Mouse (Mus musculus): ENCODE data around the gene Oprm1. TPM values are rescaled to one million over a fixed set of nuclear protein-coding genes. Genes with fewer than 3 reads are reported as not detected.

The Oprm1 gene
- total RNA-seq, 2 experiments from 2014 or later = not detected

DNA sequence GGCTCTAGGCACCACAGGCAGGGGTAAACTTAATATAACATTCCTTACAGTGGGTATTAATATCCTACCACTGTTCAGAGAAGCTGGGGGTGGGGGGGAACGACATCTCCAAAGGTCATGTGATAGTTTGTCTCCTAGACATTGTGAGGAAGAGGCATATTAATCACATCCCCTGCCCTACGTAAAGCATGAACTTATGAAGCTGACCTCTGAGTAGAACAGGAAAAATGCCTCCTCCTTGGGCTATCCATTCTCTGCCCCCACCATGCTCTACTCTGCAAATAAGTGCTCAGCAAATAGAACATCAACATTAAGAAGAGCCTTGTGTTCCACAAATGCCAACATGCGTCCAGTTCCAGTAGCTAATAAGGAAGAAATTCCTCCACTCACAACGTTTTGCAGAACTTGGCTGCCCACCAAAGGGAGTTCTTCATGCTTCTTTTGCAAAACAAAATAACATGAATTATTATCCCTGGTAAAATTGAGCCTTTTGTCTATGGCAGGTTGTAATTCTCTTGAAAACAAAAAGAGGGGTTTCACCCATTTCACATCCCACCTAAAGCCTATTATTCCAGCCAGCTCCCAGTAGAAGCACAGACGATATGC lies 131.4 kb downstream of the Oprm1 start:
- no peak for ATAC-seq (replicated peaks; ENCODE audit: low FRiP score, low TSS enrichment, poor library complexity, severe bottlenecking)

- no peak for ATAC-seq (replicated peaks; ENCODE audit: low FRiP score, low TSS enrichment, poor library complexity, severe bottlenecking)
These were observed 132.2 kb downstream of the Oprm1 start for GRCm38 (mm10) chr10:6890348-6891009.

GRCm38 (mm10) chr10:6895796-6896195 lies 137.5 kb downstream of the Oprm1 start:
- ATAC-seq (replicated peaks; ENCODE audit: low FRiP score, low TSS enrichment, poor library complexity, severe bottlenecking) = no peak

GRCm38 (mm10) chr10:6896659-6897303 lies 138.5 kb downstream of the Oprm1 start:
- no peak for ATAC-seq (replicated peaks; ENCODE audit: low FRiP score, low TSS enrichment, poor library complexity, severe bottlenecking)

DNA sequence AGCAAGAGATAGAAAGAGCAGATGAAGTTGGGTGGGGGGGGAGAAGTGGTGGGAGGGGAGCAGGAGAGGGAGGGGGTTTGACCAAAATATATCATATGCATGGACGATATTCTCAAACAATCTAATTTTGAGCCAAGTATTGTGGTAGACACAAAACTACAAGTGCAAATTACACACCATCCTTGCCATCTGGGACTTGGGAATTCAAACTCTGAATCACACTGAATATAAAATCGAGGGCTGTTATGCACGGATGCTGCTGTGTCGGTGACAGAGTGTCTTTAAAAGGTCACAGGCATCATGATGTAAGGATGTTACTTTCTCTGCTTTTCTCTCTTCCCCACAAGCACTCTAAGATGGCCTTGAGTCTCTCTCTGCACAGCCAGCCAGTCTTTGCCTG lies 141.8 kb downstream of the Oprm1 start:
- ATAC-seq (replicated peaks; ENCODE audit: low FRiP score, low TSS enrichment, poor library complexity, severe bottlenecking) = no peak

GRCm38 (mm10) chr10:6901819-6902393 lies 143.6 kb downstream of the Oprm1 start:
- ATAC-seq (replicated peaks; ENCODE audit: low FRiP score, low TSS enrichment, poor library complexity, severe bottlenecking) = no peak

DNA sequence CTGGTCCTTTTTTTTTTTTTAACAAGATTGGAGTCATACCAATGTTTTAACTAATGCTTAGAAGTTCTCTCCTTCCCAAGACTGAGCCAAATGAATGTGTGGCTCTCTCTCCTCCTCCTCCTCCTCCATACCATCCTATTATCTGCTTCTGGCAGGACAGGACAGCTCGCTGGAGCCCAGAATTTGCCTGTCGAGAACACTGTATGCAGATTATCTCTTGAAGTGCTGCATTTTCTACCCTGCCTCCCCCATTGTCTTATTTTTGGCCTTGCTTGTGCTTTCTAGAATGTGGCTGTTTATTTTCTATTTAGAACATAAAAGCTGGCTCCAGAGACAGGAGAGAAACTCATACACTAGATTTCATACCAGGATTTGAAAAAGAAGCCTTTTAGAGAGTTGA lies 151.5 kb downstream of the Oprm1 start:
- no peak for ATAC-seq (replicated peaks; ENCODE audit: low FRiP score, low TSS enrichment, poor library complexity, severe bottlenecking)

GRCm38 (mm10) chr10:6915991-6916390 lies 157.7 kb downstream of the Oprm1 start:
- no peak for ATAC-seq (replicated peaks; ENCODE audit: low FRiP score, low TSS enrichment, poor library complexity, severe bottlenecking)

GRCm38 (mm10) chr10:6916545-6917257 lies 158.4 kb downstream of the Oprm1 start:
- ATAC-seq (replicated peaks; ENCODE audit: low FRiP score, low TSS enrichment, poor library complexity, severe bottlenecking) = no peak

- ATAC-seq (replicated peaks; ENCODE audit: low FRiP score, low TSS enrichment, poor library complexity, severe bottlenecking) = no peak
These were observed 168.4 kb downstream of the Oprm1 start for GRCm38 (mm10) chr10:6926724-6927123.

DNA sequence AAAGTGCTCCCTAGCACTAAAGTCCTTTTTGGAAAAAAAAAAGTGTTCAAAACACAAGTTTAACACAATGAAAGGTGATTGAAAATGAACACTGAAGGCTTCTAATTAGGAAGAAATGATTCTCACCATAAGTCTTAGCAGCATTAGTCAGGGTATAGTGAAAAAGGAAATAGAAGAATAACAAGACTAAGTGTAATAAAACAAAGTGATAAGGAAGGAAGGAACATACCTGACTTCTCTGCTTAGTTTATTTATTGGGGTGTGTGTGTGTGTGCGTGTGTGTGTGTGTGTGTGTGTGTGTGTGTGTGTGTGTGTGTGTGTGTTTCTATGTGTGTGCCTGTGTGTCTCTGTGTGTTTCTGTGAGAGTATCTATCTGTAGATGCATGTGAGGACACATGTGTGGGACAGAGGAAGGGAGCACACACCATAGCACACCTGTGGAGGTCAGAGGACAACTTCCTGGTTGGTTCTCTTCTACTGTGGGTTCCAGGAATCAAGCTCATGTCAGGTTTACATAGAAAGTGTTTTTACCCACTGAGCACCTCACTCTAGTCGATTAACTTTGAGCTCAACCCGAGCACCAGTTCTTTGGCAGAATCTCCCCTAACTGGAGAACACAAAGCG lies 169.4 kb downstream of the Oprm1 start:
- ATAC-seq (replicated peaks; ENCODE audit: low FRiP score, low TSS enrichment, poor library complexity, severe bottlenecking) = no peak

DNA sequence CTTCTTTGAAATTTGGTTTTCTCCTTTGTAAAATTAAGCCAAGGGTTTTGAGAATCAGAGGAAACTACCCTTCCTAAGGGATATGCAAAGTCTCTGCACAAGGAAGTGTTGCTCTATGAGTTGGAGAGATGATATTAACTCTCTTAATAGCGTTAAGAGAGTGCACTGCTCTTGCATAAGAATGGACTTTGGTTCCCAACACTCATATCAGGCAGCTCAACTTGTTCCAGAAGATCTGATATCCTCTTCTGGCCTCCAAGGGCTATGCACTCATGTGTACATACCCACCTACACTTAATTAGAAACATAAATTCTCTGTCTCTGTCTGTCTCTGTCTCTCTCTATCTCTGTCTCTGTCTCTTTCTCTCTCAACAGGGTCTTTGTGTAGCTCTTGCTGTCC lies 170.6 kb downstream of the Oprm1 start:
- no peak for ATAC-seq (replicated peaks; ENCODE audit: low FRiP score, low TSS enrichment, poor library complexity, severe bottlenecking)

DNA sequence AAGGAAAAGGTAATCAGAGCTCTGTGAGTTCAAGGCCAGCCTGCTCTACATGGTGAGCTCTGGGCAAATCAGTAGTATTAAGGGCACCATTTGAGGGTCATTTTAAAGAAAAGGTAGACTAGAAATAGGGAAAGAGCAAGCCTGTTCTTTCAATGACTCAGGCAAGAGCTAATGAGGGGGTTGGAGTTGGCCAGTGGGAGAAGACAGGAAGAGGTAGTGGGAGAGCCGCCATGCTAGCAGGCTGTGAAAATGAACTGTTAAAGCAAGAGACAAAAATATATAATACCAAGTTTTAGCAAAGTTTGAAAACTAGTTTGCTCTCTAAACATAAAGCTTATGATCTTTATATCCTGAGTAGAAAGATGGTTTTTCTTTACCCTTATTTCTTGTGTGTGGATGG lies 172.1 kb downstream of the Oprm1 start:
- no peak for ATAC-seq (replicated peaks; ENCODE audit: low FRiP score, low TSS enrichment, poor library complexity, severe bottlenecking)

- ATAC-seq (replicated peaks; ENCODE audit: low FRiP score, low TSS enrichment, poor library complexity, severe bottlenecking) = no peak
These were observed 172.6 kb downstream of the Oprm1 start for GRCm38 (mm10) chr10:6930889-6931288.

DNA sequence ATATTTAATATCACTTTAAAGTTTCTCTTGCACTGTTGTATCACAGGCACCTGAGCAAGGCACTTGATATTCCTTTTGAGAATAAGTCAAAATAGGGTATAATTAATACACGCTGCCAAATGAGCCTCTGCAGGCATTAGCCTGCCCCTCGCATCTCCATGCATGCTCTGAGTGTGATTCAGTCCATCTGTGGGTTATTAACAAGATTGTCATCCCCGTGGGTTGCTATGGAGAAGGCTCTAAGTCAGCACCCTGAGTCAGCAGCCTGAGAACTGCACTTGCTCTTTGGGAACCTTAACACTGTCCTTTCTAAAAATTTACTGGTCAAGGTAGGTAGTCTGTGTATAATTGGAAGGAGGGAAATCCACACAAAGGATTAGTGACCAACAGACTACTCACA lies 176.5 kb downstream of the Oprm1 start:
- no peak for ATAC-seq (replicated peaks; ENCODE audit: low FRiP score, low TSS enrichment, poor library complexity, severe bottlenecking)

DNA sequence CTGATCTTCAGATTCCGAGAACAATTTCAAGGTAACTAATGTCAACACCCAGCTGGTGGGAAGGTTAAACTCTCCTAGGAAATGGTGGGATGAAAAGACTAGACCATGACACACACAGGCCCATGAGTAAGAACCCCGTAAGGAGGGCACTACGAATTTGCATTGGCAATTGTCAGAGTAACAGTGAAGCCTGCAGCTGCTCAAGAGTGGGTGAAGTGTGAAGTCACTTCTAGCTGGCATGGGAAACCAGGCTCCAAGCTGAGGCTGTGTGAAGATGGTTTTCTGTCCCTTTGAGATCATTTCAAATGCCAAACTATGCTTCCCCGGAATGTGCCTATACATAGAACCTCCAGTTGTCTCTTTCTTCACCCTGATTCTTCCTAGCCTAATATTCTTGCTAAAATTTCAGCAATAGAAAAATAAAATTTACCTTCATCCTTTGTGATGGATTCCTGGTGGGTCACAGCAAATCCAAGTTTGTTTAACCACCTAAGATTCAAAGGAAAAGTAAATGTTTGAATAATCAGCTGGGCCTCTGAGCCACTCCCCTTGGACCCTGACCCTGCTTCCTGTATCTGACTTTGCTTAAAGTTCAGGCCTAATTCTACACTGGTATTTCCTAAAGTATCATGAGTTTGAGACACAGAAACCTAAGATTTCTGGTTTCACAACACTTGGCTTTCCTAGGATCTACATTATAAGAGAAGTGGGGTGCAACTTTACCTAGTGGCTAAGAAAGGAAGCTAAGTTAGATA lies 178.5 kb downstream of the Oprm1 start:
- no peak for ATAC-seq (replicated peaks; ENCODE audit: low FRiP score, low TSS enrichment, poor library complexity, severe bottlenecking)

DNA sequence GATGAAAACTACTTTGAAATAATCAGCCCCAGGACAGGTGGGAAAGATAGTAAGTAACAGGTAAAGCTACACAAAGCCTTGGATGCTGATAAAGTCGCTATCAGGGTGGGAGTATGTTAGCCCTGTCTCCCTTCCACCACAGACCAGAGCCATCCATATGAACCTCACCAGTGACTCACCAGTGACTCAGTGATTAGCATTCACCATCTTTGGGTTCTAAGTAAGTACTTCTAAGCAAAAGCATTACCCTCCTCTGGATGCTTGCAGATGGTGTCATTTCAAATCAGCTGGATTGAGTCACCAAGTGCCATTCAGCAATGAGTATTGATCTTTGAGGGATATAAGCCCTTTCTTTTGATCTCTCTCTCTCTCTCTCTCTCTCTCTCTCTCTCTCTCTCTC lies 194.8 kb downstream of the Oprm1 start:
- no peak for ATAC-seq (replicated peaks; ENCODE audit: low FRiP score, low TSS enrichment, poor library complexity, severe bottlenecking)

- no peak for ATAC-seq (replicated peaks; ENCODE audit: low FRiP score, low TSS enrichment, poor library complexity, severe bottlenecking)
These were observed 196.2 kb downstream of the Oprm1 start for GRCm38 (mm10) chr10:6954533-6954932.

DNA sequence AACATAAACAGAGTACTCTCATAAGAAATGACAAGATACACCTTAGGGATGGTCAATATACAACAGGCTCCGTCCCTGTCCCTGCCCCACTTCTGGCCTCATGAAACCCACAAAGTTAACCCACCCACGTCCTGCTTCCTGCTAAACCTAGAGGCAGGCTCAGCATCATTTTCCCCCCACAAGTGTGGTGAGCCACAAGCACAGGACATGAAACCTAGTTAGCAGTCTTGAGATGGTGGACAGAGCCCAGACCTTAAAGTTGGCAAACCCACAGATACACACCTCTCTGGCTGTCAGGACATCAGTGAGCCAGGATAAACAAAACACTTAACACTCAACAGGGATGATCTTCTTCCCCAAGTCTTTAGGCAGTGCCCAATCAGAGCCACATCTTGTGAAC lies 198.1 kb downstream of the Oprm1 start:
- no peak for ATAC-seq (replicated peaks; ENCODE audit: low FRiP score, low TSS enrichment, poor library complexity, severe bottlenecking)
